Mouse (Mus musculus) cerebellum, adult 11-12 months (tissue): ENCODE measurements around the gene Rfxank.
A peak's percentile ranks its signal among the peaks of the same experiment; 100 is the strongest.

ENCODE experiments used
- DNase-seq: peaks from one replicate; pipeline ENCODE4 v3.0.0; 2022

The Rfxank gene

GRCm38 (mm10) chr8:70139026-70139857, at the start of gene Rfxank, which contains the start of the genes Borcs8 and Mef2b:
Gene Rfxank (minus strand): TSS chr8:70139154.
Gene Borcs8 (plus strand): TSS chr8:70139499.
Gene Mef2b (plus strand): TSS chr8:70139711.
- DNase-seq, result peak; percentile 99

- no peak for DNase-seq
Observed at GRCm38 (mm10) chr8:70188707-70189106, 49.8 kb upstream of the Rfxank start.

- DNase-seq, result no peak
Observed at GRCm38 (mm10) chr8:70183194-70183593, 44.2 kb upstream of the Rfxank start.

- DNase-seq, result no peak
Observed at GRCm38 (mm10) chr8:70181903-70182252, 42.9 kb upstream of the Rfxank start.

- DNase-seq, result no peak
Observed at GRCm38 (mm10) chr8:70181212-70181902, 42.4 kb upstream of the Rfxank start.

- no peak for DNase-seq
Observed at GRCm38 (mm10) chr8:70179082-70179481, 40.1 kb upstream of the Rfxank start.

GRCm38 (mm10) chr8:70178231-70178630, 39.3 kb upstream of the Rfxank start:
- no peak for DNase-seq

GRCm38 (mm10) chr8:70174079-70174478, 35.1 kb upstream of the Rfxank start:
- no peak for DNase-seq

- no peak for DNase-seq
Observed at GRCm38 (mm10) chr8:70173320-70173719, 34.4 kb upstream of the Rfxank start.

GRCm38 (mm10) chr8:70172043-70172681, 33.2 kb upstream of the Rfxank start, which contains the start of gene Tmem161a:
Gene Tmem161a (plus strand): TSS chr8:70172356.
- peak; percentile 92 for DNase-seq

- DNase-seq, result peak; percentile 36
Observed at GRCm38 (mm10) chr8:70171240-70171639, 32.3 kb upstream of the Rfxank start.

- no peak for DNase-seq
Observed at GRCm38 (mm10) chr8:70170748-70171147, 31.8 kb upstream of the Rfxank start.

GRCm38 (mm10) chr8:70170116-70170515, 31.2 kb upstream of the Rfxank start:
- DNase-seq, result no peak

- DNase-seq, result peak; percentile 48
Observed at GRCm38 (mm10) chr8:70166504-70167110, 27.7 kb upstream of the Rfxank start.

GRCm38 (mm10) chr8:70163316-70163715, 24.4 kb upstream of the Rfxank start:
- no peak for DNase-seq

GRCm38 (mm10) chr8:70160015-70160414, 21.1 kb upstream of the Rfxank start:
- DNase-seq, result no peak

- DNase-seq, result no peak
Observed at GRCm38 (mm10) chr8:70159211-70159610, 20.3 kb upstream of the Rfxank start.

GRCm38 (mm10) chr8:70158069-70158853, 19.3 kb upstream of the Rfxank start:
- DNase-seq, result no peak

GRCm38 (mm10) chr8:70157240-70157800, 18.4 kb upstream of the Rfxank start:
- DNase-seq, result no peak

- DNase-seq, result peak; percentile 15
Observed at GRCm38 (mm10) chr8:70152537-70153257, 13.7 kb upstream of the Rfxank start.

- DNase-seq, result peak; percentile 15
Observed at GRCm38 (mm10) chr8:70150158-70150557, 11.2 kb upstream of the Rfxank start.
